Mouse (Mus musculus) liver, embryonic 14.5 days (tissue): ENCODE data around the gene Tnfrsf12a. TPM values are rescaled to one million over a fixed set of nuclear protein-coding genes. Genes with fewer than 3 reads are reported as not detected.

Experiments
- ATAC-seq: fragments of 200-750 bp; cut with Nextera tagmentation; 2 replicates; pipeline ENCODE4 v1.8.0; 2017; ENCODE audit warnings: moderate number of reproducible peaks, mild to moderate bottlenecking, moderate library complexity; ENCODE audit not compliant: insufficient read depth
- DNase-seq, 3 experiments: peaks; one replicate each; pipeline ENCODE4 v3.0.0-alpha.2; 2012 to 2013; ENCODE audit warnings: low read depth in 3 of 3, low spot score in 3 of 3
- H3K27ac ChIP-seq: fragments of 300-500 bp; sonication (generic); 2 replicates; pipeline ENCODE4 v1.5.1; 2014; ENCODE audit warnings: moderate library complexity, mild to moderate bottlenecking, control low read depth, inconsistent platforms
- H3K27me3 ChIP-seq: fragments of 300-500 bp; sonication (generic); 2 replicates; pipeline ENCODE4 v1.6.1; 2014; ENCODE audit warnings: mild to moderate bottlenecking, low read length, moderate library complexity; ENCODE audit not compliant: control insufficient read depth, insufficient read depth
- H3K36me3 ChIP-seq: fragments of 300-500 bp; sonication (generic); replicated peaks from 2 replicates; pipeline ENCODE4 v1.6.1; 2014; ENCODE audit warnings: low read depth; ENCODE audit not compliant: control insufficient read depth, insufficient read depth
- H3K4me1 ChIP-seq, 2 experiments: fragments of 200-500 bp in 1 of 2; fragments of 300-500 bp in 1 of 2; sonication (generic) in 1 of 2; replicated peaks; 2 replicates each; pipeline ENCODE4 v1.6.1; 2012 to 2014; ENCODE audit warnings: antibody characterized with exemption in 1 of 2, inconsistent platforms in 1 of 2, low read length in 1 of 2; ENCODE audit not compliant: control insufficient read depth in 2 of 2, insufficient read depth in 2 of 2
- H3K4me2 ChIP-seq: fragments of 300-500 bp; sonication (generic); 2 replicates; pipeline ENCODE4 v1.6.1; 2014; ENCODE audit warnings: low read depth, mild to moderate bottlenecking, control low read depth, moderate library complexity
- H3K4me3 ChIP-seq, 2 experiments: fragments of 200-500 bp in 1 of 2; fragments of 300-500 bp in 1 of 2; sonication (generic) in 1 of 2; 2 replicates each; pipeline ENCODE4 v1.5.1; 2012 to 2014; ENCODE audit warnings: low read depth in 2 of 2, low read length in 2 of 2, mild to moderate bottlenecking in 2 of 2, control low read depth in 1 of 2, inconsistent platforms in 1 of 2, moderate library complexity in 1 of 2; ENCODE audit not compliant: insufficient read depth in 1 of 2
- H3K9ac ChIP-seq: fragments of 300-500 bp; sonication (generic); replicated peaks from 2 replicates; pipeline ENCODE4 v1.6.1; 2014; ENCODE audit warnings: mild to moderate bottlenecking, control low read depth, moderate library complexity
- H3K9me3 ChIP-seq: fragments of 300-500 bp; sonication (generic); 2 replicates; pipeline ENCODE4 v1.6.1; 2016; ENCODE audit warnings: low read length, mixed read lengths; ENCODE audit not compliant: control insufficient read depth
- CTCF ChIP-seq: IDR thresholded peaks from 2 replicates; pipeline ENCODE4 v1.5.1; 2016; ENCODE audit warnings: antibody characterized with exemption, low read depth, control low read depth
- EP300 ChIP-seq: IDR thresholded peaks from 2 replicates; pipeline ENCODE4 v1.6.1; 2016; ENCODE audit warnings: antibody characterized with exemption, low read depth
- WGBS: fragments of 180-500 bp; shearing (Covaris S2); extraction: QIAGEN DNeasy Blood & Tissue Kit; methylation state at CpG from one replicate; pipeline ENCODE4 v1.1.7; 2014; ENCODE audit not compliant: insufficient replicate concordance; 5-methylcytosine and 5-hydroxymethylcytosine counted together
- polyA plus RNA-seq, 2 experiments: library from polyadenylated mRNA; depleted of rRNA in 1 of 2; stranded (reverse) in 1 of 2; unstranded in 1 of 2; fragments of >200 nt; fragmentation: Nextera tagmentation in 1 of 2; extraction: Ambion mirVana in 1 of 2; gene quantifications; 2 replicates each; pipeline versions ENCODE4 v1.2.1 to v1.2.3; 2012 to 2014

Gene Tnfrsf12a
- polyA plus RNA-seq, 2 experiments: 1.7 to 3.9 TPM

DNA sequence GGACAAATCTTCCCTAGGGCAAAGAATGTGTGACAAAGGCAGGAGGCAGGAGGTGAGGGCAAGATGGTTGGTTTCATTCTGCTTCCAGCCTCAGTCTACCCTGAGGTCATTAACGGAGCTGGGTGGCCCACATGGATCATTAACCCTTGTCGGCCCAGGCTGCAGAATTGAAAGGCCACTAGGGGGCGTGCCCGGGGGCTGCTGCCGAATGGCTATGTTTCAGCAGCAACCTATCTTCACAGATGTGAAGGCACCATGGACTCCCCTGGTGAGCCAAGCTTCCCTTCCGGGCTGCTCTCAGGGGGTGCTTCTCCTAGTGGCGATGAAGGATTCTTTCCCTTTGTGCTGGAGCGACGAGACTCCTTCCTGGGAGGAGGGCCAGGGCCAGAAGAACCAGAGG is 15.7 kb downstream of the Tnfrsf12a start:
- TF ChIP-seq CTCF (peak; percentile 80), EP300 (no peak)
- Histone ChIP-seq H3K36me3 (no peaks in the 10 kb centered on the region), H3K4me3 (no peak overlapping the region), H3K4me1 (no peaks in the 10 kb centered on the region), H3K27ac (no peak overlapping the region), H3K9ac (no peak overlapping the region), H3K9me3 (no peaks in the 10 kb centered on the region), H3K4me2 (no peak overlapping the region), H3K27me3 (peaks cover 19% of the 10 kb centered on the region)
- no peak for DNase-seq
- WGBS: 0% methylated on average over 9 of the region's 9 CpGs
- ATAC-seq: no peak

DNA sequence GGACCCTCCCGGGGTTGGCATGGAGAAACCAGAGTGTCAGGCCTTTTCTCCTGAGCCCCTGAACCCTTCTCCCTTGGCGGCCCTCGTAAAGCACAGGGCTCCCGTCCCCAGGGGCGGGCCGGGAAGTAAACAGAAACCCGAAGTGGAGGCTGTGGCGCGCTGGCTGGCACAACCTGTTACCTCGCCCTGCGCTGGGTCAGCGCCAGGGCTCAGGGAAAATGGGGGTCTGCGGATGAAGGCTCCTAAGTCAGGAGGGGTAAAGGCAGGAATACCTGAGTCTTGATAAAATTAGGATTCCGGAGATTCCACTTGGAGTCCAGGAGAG is 16.4 kb downstream of the Tnfrsf12a start:
- 3% methylated on average over 14 of the region's 14 CpGs for whole genome bisulfite sequencing
- no peak for DNase-seq

DNA sequence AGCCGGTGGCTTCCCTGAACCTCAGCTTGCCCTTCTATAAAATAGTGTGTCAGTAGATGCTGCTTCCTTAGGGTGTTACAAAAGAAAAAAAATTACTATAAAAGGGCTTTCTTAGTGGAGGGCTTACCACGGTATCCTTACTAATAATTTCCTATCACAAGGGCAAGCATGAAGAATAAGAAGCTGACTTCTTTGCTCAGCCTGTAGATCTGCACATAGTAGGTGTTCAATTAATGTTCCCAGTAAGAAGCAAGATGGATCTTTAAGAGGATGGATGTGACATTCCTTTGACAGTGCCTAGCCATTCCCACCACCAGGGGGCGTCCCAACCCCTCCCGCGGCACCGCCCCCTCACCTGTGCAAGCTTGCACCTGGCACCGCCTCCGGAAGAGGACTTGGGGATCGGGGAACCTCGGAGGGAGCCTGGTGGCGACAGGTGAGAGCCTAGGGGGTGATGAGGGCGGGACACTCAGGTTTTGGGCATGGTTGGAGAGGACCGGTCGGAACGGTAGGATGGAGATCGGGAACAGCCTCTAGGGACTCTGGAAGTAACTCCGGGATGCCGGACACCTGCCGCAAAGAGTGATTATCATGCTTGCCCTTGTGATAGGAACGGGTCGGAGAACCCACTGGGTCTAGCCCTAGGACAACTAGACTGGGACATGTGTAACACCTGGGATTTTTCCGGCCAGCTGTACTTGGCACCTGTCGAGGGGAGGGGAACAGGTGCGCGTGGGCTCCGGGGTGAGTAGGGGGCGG is 17.0 kb downstream of the Tnfrsf12a start, which contains the start of gene Bicdl2:
Gene Bicdl2, plus strand, starts transcription at position 390 of the 759 bp plus-strand sequence.
- Histone ChIP-seq H3K9me3 (no peaks in the 10 kb centered on the region), H3K4me3 (no peak within 1 kb of the TSS), H3K27me3 (peaks cover 19% of the 10 kb centered on the region), H3K4me2 (peak within 1 kb of the TSS; percentile 21), H3K9ac (no peak within 1 kb of the TSS), H3K4me1 (no peaks in the 10 kb centered on the region), H3K36me3 (no peaks in the 10 kb centered on the region), H3K27ac (no peak within 1 kb of the TSS)
- TF ChIP-seq CTCF (peak; percentile 87), EP300 (no peak)
- ATAC-seq (no peak), DNase-seq (no peak)
- WGBS: 8% methylated on average over 27 of the region's 27 CpGs

More for the DNA sequence above, 16.4 kb downstream of the Tnfrsf12a start:
- H3K9ac ChIP-seq: no peak overlapping the region
- no peak overlapping the region for H3K27ac ChIP-seq
- H3K36me3 ChIP-seq: no peaks in the 10 kb centered on the region
- TF ChIP-seq CTCF: no peak
- no peaks in the 10 kb centered on the region for H3K9me3 ChIP-seq
- H3K4me1 ChIP-seq: no peaks in the 10 kb centered on the region
- H3K4me3 ChIP-seq: no peak overlapping the region
- H3K27me3 ChIP-seq: peaks cover 19% of the 10 kb centered on the region
- no peak for ATAC-seq
- peak overlapping the region; percentile 21 for H3K4me2 ChIP-seq

DNA sequence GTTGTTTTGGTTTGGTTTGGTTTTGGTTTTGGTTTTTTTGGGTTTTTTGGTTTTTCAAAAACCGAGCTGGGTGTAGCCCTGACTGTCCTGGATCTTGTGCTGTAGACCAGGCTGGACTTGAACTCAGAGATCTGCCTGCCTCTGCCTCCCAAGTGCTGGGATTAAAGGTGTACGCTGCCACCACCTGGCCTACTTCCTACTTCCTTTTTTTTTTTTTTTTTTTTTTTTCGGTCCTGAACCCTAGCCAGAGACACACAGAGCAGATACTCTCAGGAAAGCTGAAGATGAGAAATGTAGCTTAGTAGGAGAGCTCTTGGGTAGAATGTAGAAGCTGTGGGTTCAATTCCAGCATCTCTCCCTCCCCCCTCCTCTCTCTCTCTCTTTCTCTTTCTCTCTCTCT is 18.8 kb downstream of the Tnfrsf12a start:
- ATAC-seq (no peak), DNase-seq (no peak)
- no peaks in the 10 kb centered on the region for H3K4me1 ChIP-seq
- H3K27ac ChIP-seq: no peak overlapping the region
- H3K27me3 ChIP-seq: peaks cover 19% of the 10 kb centered on the region
- no peak overlapping the region for H3K4me3 ChIP-seq
- H3K36me3 ChIP-seq: no peaks in the 10 kb centered on the region
- H3K9me3 ChIP-seq: no peaks in the 10 kb centered on the region
- WGBS: 61% methylated on average over 3 of the region's 3 CpGs
- H3K4me2 ChIP-seq: no peak overlapping the region
- no peak overlapping the region for H3K9ac ChIP-seq
- no peak for TF ChIP-seq EP300
- TF ChIP-seq CTCF: no peak

DNA sequence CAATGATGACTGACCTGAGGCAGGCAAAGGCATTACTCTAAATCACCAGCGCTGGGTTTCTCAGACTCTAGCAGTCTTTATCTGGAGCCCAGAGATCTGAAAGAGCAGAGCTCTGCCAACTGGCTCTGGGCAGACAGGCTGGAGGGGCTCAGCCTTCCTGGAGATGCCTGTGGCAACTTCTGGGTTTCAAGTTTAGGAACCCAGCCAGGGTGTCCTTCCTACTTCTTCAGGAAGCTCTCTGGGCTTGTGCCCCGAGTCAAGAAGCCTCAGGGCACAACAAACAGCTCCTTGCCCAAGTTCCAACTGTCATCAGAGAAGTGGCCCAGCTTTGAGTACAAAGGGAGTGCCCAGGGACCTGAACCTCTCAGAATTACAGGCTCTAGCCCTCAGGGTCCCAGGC is 22.9 kb downstream of the Tnfrsf12a start:
- Histone ChIP-seq H3K9ac (no peak overlapping the region), H3K4me3 (no peak overlapping the region), H3K4me2 (no peak overlapping the region), H3K27me3 (no peaks in the 10 kb centered on the region; the same call in 1 of the 2 replicates), H3K4me1 (no peaks in the 10 kb centered on the region), H3K9me3 (no peaks in the 10 kb centered on the region), H3K27ac (no peak overlapping the region), H3K36me3 (no peaks in the 10 kb centered on the region)
- 42% methylated on average over 2 of the region's 2 CpGs for WGBS
- ATAC-seq (no peak), DNase-seq (no peak)
- TF ChIP-seq CTCF (no peak), EP300 (no peak)
